Mouse (Mus musculus): ENCODE results near the gene Gm6880. TPM values are rescaled to one million over a fixed set of nuclear protein-coding genes. Genes with fewer than 3 reads are reported as not detected.
"Not testable (repeated sequence)": the region's sequence is repeated elsewhere in the genome, so short reads cannot be mapped to it uniquely, and the experiment has no call there.

Gene Gm6880
- not detected in 2 replicates for polyA plus RNA-seq (2015; fragmentation: Nextera tagmentation; extraction: Ambion mirVana)

GRCm38 (mm10) chrX:74481349-74481885 lies at the start of gene Gm6880:
Gene Gm6880 (minus strand): TSS chrX:74481399.
- not testable (repeated sequence) for H3K27me3 ChIP-seq (replicated peaks; ENCODE audit: control insufficient read depth, insufficient read depth, low read length); H3K4me3 ChIP-seq (ENCODE audit: low read depth, low read length); H3K27ac ChIP-seq (ENCODE audit: low read depth, low read length); H3K4me1 ChIP-seq (replicated peaks; ENCODE audit: control insufficient read depth, insufficient read depth, low read length); H3K9me3 ChIP-seq (ENCODE audit: control insufficient read depth); H3K36me3 ChIP-seq (ENCODE audit: control insufficient read depth, insufficient read depth); H3K4me2 ChIP-seq (replicated peaks; ENCODE audit: low read depth); ATAC-seq; H3K9ac ChIP-seq (ENCODE audit: low read depth, low read length)
- 74% methylated on average over 12 of the region's 14 CpGs for WGBS

- not testable (repeated sequence) for H3K4me1 ChIP-seq (replicated peaks; ENCODE audit: control insufficient read depth, insufficient read depth, low read length); H3K9ac ChIP-seq (ENCODE audit: low read depth, low read length); H3K27ac ChIP-seq (ENCODE audit: low read depth, low read length); H3K36me3 ChIP-seq (ENCODE audit: control insufficient read depth, insufficient read depth); ATAC-seq; H3K27me3 ChIP-seq (replicated peaks; ENCODE audit: control insufficient read depth, insufficient read depth, low read length); H3K4me3 ChIP-seq (ENCODE audit: low read depth, low read length); H3K4me2 ChIP-seq (replicated peaks; ENCODE audit: low read depth); H3K9me3 ChIP-seq (ENCODE audit: control insufficient read depth)
These were observed 36.3 kb upstream of the Gm6880 start for GRCm38 (mm10) chrX:74517461-74517860.

GRCm38 (mm10) chrX:74497131-74497530 lies 15.9 kb upstream of the Gm6880 start:
- no peak overlapping the region for H3K27ac ChIP-seq (ENCODE audit: low read depth, low read length)
- no peaks in the 10 kb centered on the region for H3K36me3 ChIP-seq (ENCODE audit: control insufficient read depth, insufficient read depth)
- no peaks in the 10 kb centered on the region for H3K9me3 ChIP-seq (ENCODE audit: control insufficient read depth)
- no peaks in the 10 kb centered on the region for H3K27me3 ChIP-seq (replicated peaks; ENCODE audit: control insufficient read depth, insufficient read depth, low read length)
- TF ChIP-seq CTCF (IDR thresholded peaks at IDR 0.05; ENCODE audit: low read depth), result peak; percentile 57
- H3K9ac ChIP-seq (ENCODE audit: low read depth, low read length), result no peak overlapping the region
- H3K4me1 ChIP-seq (replicated peaks; ENCODE audit: control insufficient read depth, insufficient read depth, low read length), result no peaks in the 10 kb centered on the region
- 67% methylated on average over 1 of the region's 1 CpGs for WGBS
- H3K4me3 ChIP-seq (ENCODE audit: low read depth, low read length), result no peak overlapping the region
- H3K4me2 ChIP-seq (replicated peaks; ENCODE audit: low read depth), result no peak overlapping the region
- ATAC-seq, result no peak

- no peak overlapping the region for H3K4me2 ChIP-seq (replicated peaks; ENCODE audit: low read depth)
- no peak overlapping the region for H3K27ac ChIP-seq (ENCODE audit: low read depth, low read length)
- H3K4me3 ChIP-seq (ENCODE audit: low read depth, low read length), result no peak overlapping the region
- H3K27me3 ChIP-seq (replicated peaks; ENCODE audit: control insufficient read depth, insufficient read depth, low read length), result no peaks in the 10 kb centered on the region
- H3K36me3 ChIP-seq (ENCODE audit: control insufficient read depth, insufficient read depth), result no peaks in the 10 kb centered on the region; the same call in 1 of the 2 replicates
- no peaks in the 10 kb centered on the region for H3K9me3 ChIP-seq (ENCODE audit: control insufficient read depth)
- 11% methylated on average over 4 of the region's 4 CpGs for WGBS
- no peaks in the 10 kb centered on the region for H3K4me1 ChIP-seq (replicated peaks; ENCODE audit: control insufficient read depth, insufficient read depth, low read length)
- no peak for ATAC-seq
- peak; percentile 81 for TF ChIP-seq CTCF (IDR thresholded peaks at IDR 0.05; ENCODE audit: low read depth)
- H3K9ac ChIP-seq (ENCODE audit: low read depth, low read length), result no peak overlapping the region
These were observed 28.4 kb downstream of the Gm6880 start for GRCm38 (mm10) chrX:74452773-74453172.

- H3K36me3 ChIP-seq (ENCODE audit: control insufficient read depth, insufficient read depth), result no peaks in the 10 kb centered on the region; the same call in 1 of the 2 replicates
These were observed 29.9 kb downstream of the Gm6880 start for GRCm38 (mm10) chrX:74451157-74451912.

More at GRCm38 (mm10) chrX:74451157-74451912, 29.9 kb downstream of the Gm6880 start:
- no peak for TF ChIP-seq CTCF (IDR thresholded peaks at IDR 0.05; ENCODE audit: low read depth)
- Histone ChIP-seq H3K27me3 (replicated peaks; ENCODE audit: control insufficient read depth, insufficient read depth, low read length) (no peaks in the 10 kb centered on the region), H3K9me3 (ENCODE audit: control insufficient read depth) (no peaks in the 10 kb centered on the region), H3K4me1 (replicated peaks; ENCODE audit: control insufficient read depth, insufficient read depth, low read length) (no peaks in the 10 kb centered on the region), H3K4me3 (ENCODE audit: low read depth, low read length) (no peak overlapping the region), H3K9ac (ENCODE audit: low read depth, low read length) (no peak overlapping the region), H3K27ac (ENCODE audit: low read depth, low read length) (no peak overlapping the region), H3K4me2 (replicated peaks; ENCODE audit: low read depth) (no peak overlapping the region)
- no peak for ATAC-seq
- 78% methylated on average over 4 of the region's 4 CpGs for WGBS

Other genes starting within 250 kb of the Gm6880 start
- 155 and 170 TPM in 2 replicates for gene Flna, start 231.6 kb downstream of the Gm6880 start, polyA plus RNA-seq (2015; fragmentation: Nextera tagmentation; extraction: Ambion mirVana)
- 13.8 and 14.6 TPM in 2 replicates for gene Emd, start 226.7 kb downstream of the Gm6880 start, polyA plus RNA-seq (2015; fragmentation: Nextera tagmentation; extraction: Ambion mirVana)
- 485 and 521 TPM in 2 replicates for gene Rpl10, start 210.6 kb downstream of the Gm6880 start, polyA plus RNA-seq (2015; fragmentation: Nextera tagmentation; extraction: Ambion mirVana)
- 64.0 and 64.8 TPM in 2 replicates for gene Taz, start 199.5 kb downstream of the Gm6880 start, polyA plus RNA-seq (2015; fragmentation: Nextera tagmentation; extraction: Ambion mirVana)
- 24.7 and 26.2 TPM in 2 replicates for gene Dnase1l1, start 199.1 kb downstream of the Gm6880 start, polyA plus RNA-seq (2015; fragmentation: Nextera tagmentation; extraction: Ambion mirVana)
- 111 and 115 TPM in 2 replicates for gene Atp6ap1, start 184.3 kb downstream of the Gm6880 start, polyA plus RNA-seq (2015; fragmentation: Nextera tagmentation; extraction: Ambion mirVana)
- gene Gdi1, start 176.4 kb downstream of the Gm6880 start, polyA plus RNA-seq (2015; fragmentation: Nextera tagmentation; extraction: Ambion mirVana), result 63.9 and 72.4 TPM in 2 replicates
- 35.6 and 42.9 TPM in 2 replicates for gene Fam50a, start 168.4 kb downstream of the Gm6880 start, polyA plus RNA-seq (2015; fragmentation: Nextera tagmentation; extraction: Ambion mirVana)
- 0.93 and 1.3 TPM in 2 replicates for gene Plxna3, start 152.3 kb downstream of the Gm6880 start, polyA plus RNA-seq (2015; fragmentation: Nextera tagmentation; extraction: Ambion mirVana)
- gene Lage3, start 127.8 kb downstream of the Gm6880 start, polyA plus RNA-seq (2015; fragmentation: Nextera tagmentation; extraction: Ambion mirVana), result 58.3 and 62.2 TPM in 2 replicates
- 77.4 and 78.1 TPM in 2 replicates for gene Ubl4a, start 108.2 kb downstream of the Gm6880 start, polyA plus RNA-seq (2015; fragmentation: Nextera tagmentation; extraction: Ambion mirVana)
- gene Slc10a3, start 108.0 kb downstream of the Gm6880 start, polyA plus RNA-seq (2015; fragmentation: Nextera tagmentation; extraction: Ambion mirVana), result 16.9 and 18.3 TPM in 2 replicates
- gene Fam3a, start 88.1 kb downstream of the Gm6880 start, polyA plus RNA-seq (2015; fragmentation: Nextera tagmentation; extraction: Ambion mirVana), result 20.9 and 22.0 TPM in 2 replicates
- gene Ikbkg, start 88.1 kb downstream of the Gm6880 start, polyA plus RNA-seq (2015; fragmentation: Nextera tagmentation; extraction: Ambion mirVana), result 12.0 and 12.7 TPM in 2 replicates
- gene G6pdx, start 52.2 kb downstream of the Gm6880 start, polyA plus RNA-seq (2015; fragmentation: Nextera tagmentation; extraction: Ambion mirVana), result 13.6 and 14.5 TPM in 2 replicates
- gene Olfr1326-ps1, start 93.5 kb upstream of the Gm6880 start, polyA plus RNA-seq (2015; fragmentation: Nextera tagmentation; extraction: Ambion mirVana), result not detected in 2 replicates
- not detected in 2 replicates for gene Olfr1325, start 111.3 kb upstream of the Gm6880 start, polyA plus RNA-seq (2015; fragmentation: Nextera tagmentation; extraction: Ambion mirVana)
- 1.1 and 1.3 TPM in 2 replicates for gene Gm5640, start 164.2 kb upstream of the Gm6880 start, polyA plus RNA-seq (2015; fragmentation: Nextera tagmentation; extraction: Ambion mirVana)